Mouse (Mus musculus) midbrain, embryonic 10.5 days (tissue): ENCODE measurements around the gene Gm10134. TPM values are rescaled to one million over a fixed set of nuclear protein-coding genes. Genes with fewer than 3 reads are reported as not detected.

ENCODE experiments used
- DNase-seq: peaks from one replicate; pipeline ENCODE4 v3.0.0-alpha.2; 2017; ENCODE audit warnings: low spot score
- H3K27ac ChIP-seq: fragments of 300-500 bp; sonication (generic); replicated peaks from 2 replicates; pipeline ENCODE4 v1.5.1; 2016; ENCODE audit warnings: mild to moderate bottlenecking
- H3K27me3 ChIP-seq: fragments of 300-500 bp; sonication (generic); 2 replicates; pipeline ENCODE4 v1.6.1; 2016; ENCODE audit warnings: low read depth, mild to moderate bottlenecking; ENCODE audit not compliant: poor library complexity, severe bottlenecking
- H3K36me3 ChIP-seq: fragments of 300-500 bp; sonication (generic); 2 replicates; pipeline ENCODE4 v1.6.1; 2016; ENCODE audit warnings: mild to moderate bottlenecking, moderate library complexity
- H3K4me1 ChIP-seq: fragments of 300-500 bp; sonication (generic); 2 replicates; pipeline ENCODE4 v1.6.1; 2016
- H3K4me3 ChIP-seq: fragments of 300-500 bp; sonication (generic); 2 replicates; pipeline ENCODE4 v1.5.1; 2016; ENCODE audit warnings: mild to moderate bottlenecking, moderate library complexity
- H3K9me3 ChIP-seq: fragments of 300-500 bp; sonication (generic); replicated peaks from 2 replicates; pipeline ENCODE4 v1.6.1; 2016; ENCODE audit warnings: mild to moderate bottlenecking
- WGBS: fragments of 180-500 bp; shearing (Covaris S2); methylation state at CpG from one replicate; pipeline ENCODE4 v1.1.7; 2016; 5-methylcytosine and 5-hydroxymethylcytosine counted together
- polyA plus RNA-seq: library from polyadenylated mRNA; unstranded; fragments of >200 nt; fragmentation: Nextera tagmentation; extraction: Ambion mirVana; gene quantifications from 2 replicates; pipeline ENCODE4 v1.2.1, GENCODE M21; 2016

Gene Gm10134
- polyA plus RNA-seq, 1 experiment from 2014 or later: 0.49 TPM

GRCm38 (mm10) chr2:28536766-28537633 lies 31.1 kb downstream of the Gm10134 start:
- H3K4me1 ChIP-seq: peaks cover 94% of the 10 kb centered on the region
- peaks cover 15% of the 10 kb centered on the region for H3K36me3 ChIP-seq
- peaks cover 15% of the 10 kb centered on the region; the same call in 1 of the 2 replicates for H3K27me3 ChIP-seq
- DNase-seq: no peak
- no peak overlapping the region for H3K4me3 ChIP-seq
- 77% methylated on average over 11 of the region's 11 CpGs for WGBS
- H3K27ac ChIP-seq: peak overlapping the region; percentile 18; the same call in 1 of the 2 replicates
- H3K9me3 ChIP-seq: no peaks in the 10 kb centered on the region

- Histone ChIP-seq H3K27ac (peak overlapping the region; percentile 18; the same call in 1 of the 2 replicates), H3K36me3 (peaks cover 21% of the 10 kb centered on the region), H3K4me3 (no peak overlapping the region), H3K4me1 (peaks cover 88% of the 10 kb centered on the region), H3K27me3 (peaks cover 15% of the 10 kb centered on the region; the same call in 1 of the 2 replicates), H3K9me3 (no peaks in the 10 kb centered on the region)
- WGBS: 32% methylated on average over 4 of the region's 4 CpGs
- DNase-seq: peak; percentile 52
Observed at GRCm38 (mm10) chr2:28537634-28537920, 31.7 kb downstream of the Gm10134 start.

GRCm38 (mm10) chr2:28537995-28538816 lies 32.3 kb downstream of the Gm10134 start:
- Histone ChIP-seq H3K27me3 (peaks cover 13% of the 10 kb centered on the region; the same call in 1 of the 2 replicates), H3K27ac (peak overlapping the region; percentile 81), H3K36me3 (peaks cover 27% of the 10 kb centered on the region), H3K9me3 (no peaks in the 10 kb centered on the region), H3K4me3 (no peak overlapping the region), H3K4me1 (peaks cover 82% of the 10 kb centered on the region)
- DNase-seq: no peak
- 81% methylated on average over 8 of the region's 8 CpGs for WGBS

GRCm38 (mm10) chr2:28538817-28539128 lies 32.9 kb downstream of the Gm10134 start:
- Histone ChIP-seq H3K4me3 (no peak overlapping the region), H3K27ac (peak overlapping the region; percentile 81), H3K27me3 (peaks cover 8% of the 10 kb centered on the region; the same call in 1 of the 2 replicates), H3K36me3 (peaks cover 33% of the 10 kb centered on the region), H3K4me1 (peaks cover 76% of the 10 kb centered on the region), H3K9me3 (no peaks in the 10 kb centered on the region)
- 50% methylated on average over 1 of the region's 1 CpGs for WGBS
- no peak for DNase-seq

GRCm38 (mm10) chr2:28539206-28539605 lies 33.3 kb downstream of the Gm10134 start:
- 64% methylated on average over 7 of the region's 7 CpGs for WGBS
- Histone ChIP-seq H3K27me3 (0 out of 2 replicates have a peak, but pooled peaks cover 3% of the 10 kb centered on the region), H3K27ac (peak overlapping the region; percentile 81), H3K9me3 (no peaks in the 10 kb centered on the region), H3K36me3 (peaks cover 37% of the 10 kb centered on the region), H3K4me1 (peaks cover 72% of the 10 kb centered on the region), H3K4me3 (no peak overlapping the region)
- DNase-seq: peak; percentile 43

- H3K4me1 ChIP-seq: peaks cover 65% of the 10 kb centered on the region
- H3K27ac ChIP-seq: peak overlapping the region; percentile 81
- no peak overlapping the region for H3K4me3 ChIP-seq
- no peaks in the 10 kb centered on the region for H3K9me3 ChIP-seq
- H3K36me3 ChIP-seq: peaks cover 45% of the 10 kb centered on the region
- DNase-seq: no peak
- 88% methylated on average over 2 of the region's 2 CpGs for WGBS
- no peaks in the 10 kb centered on the region for H3K27me3 ChIP-seq
Observed at GRCm38 (mm10) chr2:28539949-28540348, 34.1 kb downstream of the Gm10134 start.

GRCm38 (mm10) chr2:28540587-28541227 lies 34.8 kb downstream of the Gm10134 start:
- H3K9me3 ChIP-seq: no peaks in the 10 kb centered on the region
- WGBS: 81% methylated on average over 8 of the region's 8 CpGs
- peaks cover 52% of the 10 kb centered on the region for H3K36me3 ChIP-seq

GRCm38 (mm10) chr2:28543894-28544293 lies 38.0 kb downstream of the Gm10134 start:
- H3K9me3 ChIP-seq: no peaks in the 10 kb centered on the region
- H3K36me3 ChIP-seq: peaks cover 79% of the 10 kb centered on the region
- H3K27ac ChIP-seq: 0 out of 2 replicates have a peak overlapping the region, but pooled peaks have one; percentile 18
- H3K4me1 ChIP-seq: peaks cover 28% of the 10 kb centered on the region
- H3K4me3 ChIP-seq: no peak overlapping the region
- DNase-seq: no peak
- WGBS: 94% methylated on average over 8 of the region's 8 CpGs
- H3K27me3 ChIP-seq: no peaks in the 10 kb centered on the region

More at GRCm38 (mm10) chr2:28540587-28541227, 34.8 kb downstream of the Gm10134 start:
- no peaks in the 10 kb centered on the region for H3K27me3 ChIP-seq
- DNase-seq: no peak
- peak overlapping the region; percentile 81; the same call in 1 of the 2 replicates for H3K27ac ChIP-seq
- H3K4me1 ChIP-seq: peaks cover 57% of the 10 kb centered on the region
- H3K4me3 ChIP-seq: no peak overlapping the region

- Histone ChIP-seq H3K9me3 (no peaks in the 10 kb centered on the region), H3K27me3 (no peaks in the 10 kb centered on the region), H3K4me1 (peaks cover 7% of the 10 kb centered on the region; the same call in 1 of the 2 replicates), H3K27ac (peak overlapping the region; percentile 23; the same call in 1 of the 2 replicates), H3K36me3 (peaks cover 92% of the 10 kb centered on the region), H3K4me3 (no peak overlapping the region)
- no peak for DNase-seq
Observed at GRCm38 (mm10) chr2:28545976-28546375, 40.1 kb downstream of the Gm10134 start.

GRCm38 (mm10) chr2:28546560-28546959 lies 40.7 kb downstream of the Gm10134 start:
- H3K4me1 ChIP-seq: peaks cover 4% of the 10 kb centered on the region; the same call in 1 of the 2 replicates
- H3K27ac ChIP-seq: no peak overlapping the region
- WGBS: 81% methylated on average over 6 of the region's 6 CpGs

GRCm38 (mm10) chr2:28547237-28548172 lies 41.6 kb downstream of the Gm10134 start:
- DNase-seq: peak; percentile 82
- H3K27me3 ChIP-seq: no peaks in the 10 kb centered on the region
- H3K4me1 ChIP-seq: 0 out of 2 replicates have a peak, but pooled peaks cover 3% of the 10 kb centered on the region
- no peak overlapping the region for H3K4me3 ChIP-seq
- WGBS: 53% methylated on average over 11 of the region's 11 CpGs
- H3K27ac ChIP-seq: peak overlapping the region; percentile 19; the same call in 1 of the 2 replicates
- H3K9me3 ChIP-seq: no peaks in the 10 kb centered on the region
- peaks cover 95% of the 10 kb centered on the region for H3K36me3 ChIP-seq

More at GRCm38 (mm10) chr2:28546560-28546959, 40.7 kb downstream of the Gm10134 start:
- DNase-seq: no peak
- Histone ChIP-seq H3K27me3 (no peaks in the 10 kb centered on the region), H3K4me3 (no peak overlapping the region), H3K9me3 (no peaks in the 10 kb centered on the region), H3K36me3 (peaks cover 95% of the 10 kb centered on the region)
